Mouse (Mus musculus) intestine, embryonic 16.5 days (tissue): ENCODE measurements around the gene Nras. TPM values are rescaled to one million over a fixed set of nuclear protein-coding genes. Genes with fewer than 3 reads are reported as not detected.
A peak's percentile ranks its signal among the peaks of the same experiment; 100 is the strongest.

Experiments used
- ATAC-seq: fragments of 200-750 bp; cut with Nextera tagmentation; 2 replicates; pipeline ENCODE4 v1.8.0; 2017; ENCODE audit warnings: moderate TSS enrichment, moderate library complexity
- H3K27ac ChIP-seq: fragments of 300-500 bp; sonication (generic); 2 replicates; pipeline ENCODE4 v1.5.1; 2014; ENCODE audit warnings: mild to moderate bottlenecking, low read length
- H3K27me3 ChIP-seq: fragments of 300-500 bp; sonication (generic); replicated peaks from 2 replicates; pipeline ENCODE4 v1.6.1; 2014; ENCODE audit warnings: low read length, control low read depth, mixed read lengths; ENCODE audit not compliant: control insufficient read depth, insufficient read depth
- H3K36me3 ChIP-seq: fragments of 300-500 bp; sonication (generic); 2 replicates; pipeline ENCODE4 v1.6.1; 2014; ENCODE audit warnings: low read length, control low read depth; ENCODE audit not compliant: control insufficient read depth, insufficient read depth
- H3K4me1 ChIP-seq: fragments of 300-500 bp; sonication (generic); 2 replicates; pipeline ENCODE4 v1.6.1; 2014; ENCODE audit warnings: low read length, control low read depth, mixed read lengths; ENCODE audit not compliant: control insufficient read depth, insufficient read depth
- H3K4me2 ChIP-seq: fragments of 300-500 bp; sonication (generic); 2 replicates; pipeline ENCODE4 v1.6.1; 2014; ENCODE audit warnings: low read depth, low read length, control low read depth
- H3K4me3 ChIP-seq: fragments of 300-500 bp; sonication (generic); 2 replicates; pipeline ENCODE4 v1.5.1; 2014; ENCODE audit warnings: mild to moderate bottlenecking, low read length
- H3K9ac ChIP-seq: fragments of 300-500 bp; sonication (generic); 2 replicates; pipeline ENCODE4 v1.6.1; 2014; ENCODE audit warnings: low read depth, low read length
- H3K9me3 ChIP-seq: fragments of 300-500 bp; sonication (generic); 2 replicates; pipeline ENCODE4 v1.6.1; 2016; ENCODE audit warnings: low read length, control low read depth; ENCODE audit not compliant: control insufficient read depth
- WGBS: fragments of 180-500 bp; shearing (Covaris S2); extraction: QIAGEN DNeasy Blood & Tissue Kit; methylation state at CpG from one replicate; pipeline ENCODE4 v1.1.7; 2014; 5-methylcytosine and 5-hydroxymethylcytosine counted together
- polyA plus RNA-seq: library from polyadenylated mRNA; unstranded; fragments of >200 nt; fragmentation: Nextera tagmentation; extraction: Ambion mirVana; gene quantifications from 2 replicates; pipeline ENCODE4 v1.2.1, GENCODE M21; 2015

The Nras gene
- polyA plus RNA-seq, 1 experiment from 2014 or later: 76.1 TPM

DNA sequence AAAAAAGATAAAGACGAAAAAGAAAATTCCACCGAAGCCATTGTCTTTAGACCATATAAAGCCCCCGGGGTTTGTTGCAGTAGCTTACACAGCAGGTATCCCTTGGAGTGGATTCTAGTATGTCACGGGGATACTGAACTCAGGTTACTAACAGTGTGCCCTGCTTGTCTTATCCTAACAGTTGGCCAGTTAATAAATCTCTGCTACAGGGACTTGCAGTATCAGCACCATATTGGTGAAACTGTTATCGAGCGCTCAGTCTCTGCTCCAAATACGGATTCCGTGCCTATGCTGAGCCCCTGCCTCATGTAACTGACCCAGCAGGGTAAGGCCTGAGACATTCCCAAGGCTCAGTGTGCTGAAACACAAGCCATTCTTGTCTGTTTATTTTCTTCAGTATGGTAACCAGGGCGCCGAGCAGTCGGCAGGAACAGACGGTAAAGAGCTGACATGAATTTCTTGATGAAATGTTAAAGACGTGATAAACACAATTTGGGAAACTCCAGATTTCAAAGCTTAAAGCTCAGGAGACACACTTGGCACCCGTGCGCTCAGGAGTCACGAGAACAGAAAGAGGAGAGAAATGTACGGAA lies 23.9 kb downstream of the Nras start:
- 79% methylated on average over 17 of the region's 17 CpGs for WGBS
- Histone ChIP-seq H3K9ac (no peak overlapping the region), H3K4me2 (no peak overlapping the region), H3K27me3 (no peaks in the 10 kb centered on the region), H3K36me3 (no peaks in the 10 kb centered on the region), H3K4me1 (no peaks in the 10 kb centered on the region), H3K9me3 (no peaks in the 10 kb centered on the region), H3K27ac (no peak overlapping the region), H3K4me3 (no peak overlapping the region)
- no peak for ATAC-seq

GRCm38 (mm10) chr3:103082761-103083160 lies 24.7 kb downstream of the Nras start:
- 88% methylated on average over 5 of the region's 5 CpGs for WGBS
- no peak for ATAC-seq
- Histone ChIP-seq H3K9me3 (no peaks in the 10 kb centered on the region), H3K4me1 (no peaks in the 10 kb centered on the region), H3K4me2 (no peak overlapping the region), H3K27me3 (no peaks in the 10 kb centered on the region), H3K4me3 (no peak overlapping the region), H3K27ac (no peak overlapping the region), H3K9ac (no peak overlapping the region), H3K36me3 (no peaks in the 10 kb centered on the region)

- Histone ChIP-seq H3K27ac (no peak overlapping the region), H3K27me3 (no peaks in the 10 kb centered on the region), H3K4me1 (no peaks in the 10 kb centered on the region), H3K4me3 (no peak overlapping the region), H3K9ac (no peak overlapping the region), H3K9me3 (no peaks in the 10 kb centered on the region), H3K4me2 (no peak overlapping the region), H3K36me3 (no peaks in the 10 kb centered on the region)
- WGBS: 71% methylated on average over 3 of the region's 3 CpGs
- ATAC-seq: no peak
Observed at GRCm38 (mm10) chr3:103085986-103086385, 27.9 kb downstream of the Nras start.

GRCm38 (mm10) chr3:103091753-103092152 lies 33.7 kb downstream of the Nras start:
- WGBS: 94% methylated on average over 2 of the region's 2 CpGs
- no peak overlapping the region for H3K9ac ChIP-seq
- no peaks in the 10 kb centered on the region for H3K36me3 ChIP-seq
- ATAC-seq: no peak
- no peak overlapping the region for H3K4me3 ChIP-seq
- H3K27me3 ChIP-seq: no peaks in the 10 kb centered on the region
- H3K27ac ChIP-seq: no peak overlapping the region
- H3K4me2 ChIP-seq: no peak overlapping the region
- no peaks in the 10 kb centered on the region for H3K9me3 ChIP-seq
- H3K4me1 ChIP-seq: no peaks in the 10 kb centered on the region

DNA sequence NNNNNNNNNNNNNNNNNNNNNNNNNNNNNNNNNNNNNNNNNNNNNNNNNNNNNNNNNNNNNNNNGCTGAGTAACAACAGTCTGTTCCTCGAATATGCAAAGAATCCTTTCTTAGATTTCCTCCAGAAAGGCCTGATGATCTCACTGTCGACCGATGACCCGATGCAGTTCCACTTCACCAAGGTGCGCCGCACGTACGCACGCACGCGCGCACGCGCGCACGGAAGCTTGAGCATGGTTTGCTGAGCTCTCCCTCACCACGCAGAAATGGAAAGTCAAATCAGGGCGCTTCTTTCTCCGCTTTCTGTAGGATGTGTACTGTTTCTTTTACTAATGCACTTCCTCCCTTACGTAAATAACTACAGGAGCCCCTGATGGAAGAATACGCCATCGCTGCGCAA lies 40.6 kb downstream of the Nras start:
- no peaks in the 10 kb centered on the region for H3K9me3 ChIP-seq
- WGBS: 74% methylated on average over 23 of the region's 23 CpGs
- H3K9ac ChIP-seq: no peak overlapping the region
- H3K4me3 ChIP-seq: no peak overlapping the region
- no peak overlapping the region for H3K27ac ChIP-seq
- no peak for ATAC-seq
- H3K4me2 ChIP-seq: no peak overlapping the region
- H3K4me1 ChIP-seq: no peaks in the 10 kb centered on the region
- no peaks in the 10 kb centered on the region for H3K27me3 ChIP-seq
- no peaks in the 10 kb centered on the region for H3K36me3 ChIP-seq

DNA sequence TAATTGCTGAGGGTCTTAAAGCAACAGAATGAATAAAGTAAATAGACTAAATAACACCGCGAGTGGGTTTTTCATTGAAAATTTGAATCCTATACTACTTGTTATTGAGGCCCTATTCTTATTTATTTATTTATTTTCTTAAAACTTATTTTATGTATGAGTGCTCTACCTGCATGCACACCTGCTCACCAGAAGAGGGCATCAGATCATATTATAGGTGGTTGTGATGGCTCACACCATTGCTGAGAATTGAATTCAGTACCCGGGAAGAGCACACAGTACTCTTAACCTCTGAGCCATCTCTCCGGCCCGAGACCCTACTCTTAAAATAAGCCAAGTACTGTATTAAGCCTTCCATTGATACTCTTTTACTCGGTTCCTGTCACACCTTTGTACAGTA lies 41.6 kb downstream of the Nras start:
- 88% methylated on average over 6 of the region's 6 CpGs for WGBS
- H3K9me3 ChIP-seq: no peaks in the 10 kb centered on the region

DNA sequence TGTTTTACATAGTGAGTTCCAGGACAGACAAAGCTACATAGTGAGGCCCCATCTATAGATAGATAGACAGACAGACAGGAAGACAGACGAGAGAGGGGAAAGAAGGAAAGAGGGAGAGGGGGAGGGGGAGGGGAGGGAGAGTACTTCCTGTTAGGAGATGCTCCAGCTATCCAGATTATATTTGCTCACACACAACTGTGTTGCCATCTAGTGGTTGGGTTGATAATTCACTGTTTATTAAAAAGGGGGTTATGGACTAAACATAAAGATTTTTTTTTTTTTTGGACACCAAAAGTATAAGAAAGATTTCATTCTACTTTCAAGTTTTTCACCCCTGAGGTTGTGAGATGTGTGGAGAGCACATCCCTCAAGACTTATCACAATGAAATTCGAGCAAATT lies 42.6 kb downstream of the Nras start:
- Histone ChIP-seq H3K4me3 (no peak overlapping the region), H3K27me3 (no peaks in the 10 kb centered on the region), H3K9ac (no peak overlapping the region), H3K4me1 (no peaks in the 10 kb centered on the region), H3K36me3 (no peaks in the 10 kb centered on the region), H3K9me3 (no peaks in the 10 kb centered on the region), H3K27ac (no peak overlapping the region), H3K4me2 (no peak overlapping the region)
- WGBS: 54% methylated on average over 2 of the region's 2 CpGs
- no peak for ATAC-seq

More for the DNA sequence above, 41.6 kb downstream of the Nras start:
- Histone ChIP-seq H3K27ac (no peak overlapping the region), H3K4me2 (no peak overlapping the region), H3K4me3 (no peak overlapping the region), H3K36me3 (no peaks in the 10 kb centered on the region), H3K27me3 (no peaks in the 10 kb centered on the region), H3K4me1 (no peaks in the 10 kb centered on the region), H3K9ac (no peak overlapping the region)
- ATAC-seq: no peak

GRCm38 (mm10) chr3:103101194-103101593 lies 43.1 kb downstream of the Nras start:
- Histone ChIP-seq H3K9ac (no peak overlapping the region), H3K9me3 (no peaks in the 10 kb centered on the region), H3K27me3 (no peaks in the 10 kb centered on the region), H3K36me3 (no peaks in the 10 kb centered on the region), H3K4me2 (no peak overlapping the region), H3K4me3 (no peak overlapping the region), H3K27ac (no peak overlapping the region), H3K4me1 (no peaks in the 10 kb centered on the region)
- 58% methylated on average over 5 of the region's 5 CpGs for WGBS
- ATAC-seq: no peak

- peak; percentile 32 for ATAC-seq
Observed at GRCm38 (mm10) chr3:103101909-103102308, 43.8 kb downstream of the Nras start.

More at GRCm38 (mm10) chr3:103101909-103102308, 43.8 kb downstream of the Nras start:
- H3K4me1 ChIP-seq: no peaks in the 10 kb centered on the region
- WGBS: 1% methylated on average over 14 of the region's 14 CpGs
- no peaks in the 10 kb centered on the region for H3K27me3 ChIP-seq
- H3K4me3 ChIP-seq: peak overlapping the region; percentile 79
- no peak overlapping the region for H3K27ac ChIP-seq
- no peaks in the 10 kb centered on the region for H3K9me3 ChIP-seq
- peak overlapping the region; percentile 82 for H3K9ac ChIP-seq
- H3K36me3 ChIP-seq: no peaks in the 10 kb centered on the region
- peak overlapping the region; percentile 94 for H3K4me2 ChIP-seq
